Mouse (Mus musculus) hindbrain, embryonic 16.5 days (tissue): Measurements from ENCODE around the gene Krt34. TPM values are rescaled to one million over a fixed set of nuclear protein-coding genes. Genes with fewer than 3 reads are reported as not detected.

Experiments
- ATAC-seq: fragments of 200-750 bp; cut with Nextera tagmentation; 2 replicates; pipeline ENCODE4 v1.8.0; 2017; ENCODE audit warnings: moderate TSS enrichment, moderate library complexity
- H3K27ac ChIP-seq: fragments of 300-500 bp; sonication (generic); 2 replicates; pipeline ENCODE4 v1.5.1; 2014; ENCODE audit warnings: low read depth, mild to moderate bottlenecking, control low read depth, low read length, moderate library complexity
- H3K27me3 ChIP-seq: fragments of 300-500 bp; sonication (generic); replicated peaks from 2 replicates; pipeline ENCODE4 v1.6.1; 2014; ENCODE audit warnings: low read length; ENCODE audit not compliant: control insufficient read depth, insufficient read depth
- H3K36me3 ChIP-seq: fragments of 300-500 bp; sonication (generic); 2 replicates; pipeline ENCODE4 v1.6.1; 2014; ENCODE audit warnings: mild to moderate bottlenecking, low read length, moderate library complexity, mixed read lengths; ENCODE audit not compliant: control insufficient read depth, insufficient read depth
- H3K4me1 ChIP-seq: fragments of 300-500 bp; sonication (generic); 2 replicates; pipeline ENCODE4 v1.6.1; 2014; ENCODE audit warnings: low read depth, low read length; ENCODE audit not compliant: control insufficient read depth, insufficient read depth
- H3K4me2 ChIP-seq: fragments of 300-500 bp; sonication (generic); 2 replicates; pipeline ENCODE4 v1.6.1; 2014; ENCODE audit warnings: mild to moderate bottlenecking, low read length, control low read depth, moderate library complexity
- H3K4me3 ChIP-seq: fragments of 300-500 bp; sonication (generic); 2 replicates; pipeline ENCODE4 v1.5.1; 2014; ENCODE audit warnings: mild to moderate bottlenecking, low read length, control low read depth, moderate library complexity
- H3K9ac ChIP-seq: fragments of 300-500 bp; sonication (generic); 2 replicates; pipeline ENCODE4 v1.6.1; 2014; ENCODE audit warnings: low read depth, mild to moderate bottlenecking, control low read depth, low read length, moderate library complexity
- H3K9me3 ChIP-seq: fragments of 300-500 bp; sonication (generic); 2 replicates; pipeline ENCODE4 v1.6.1; 2014; ENCODE audit warnings: mild to moderate bottlenecking, low read length, moderate library complexity; ENCODE audit not compliant: control insufficient read depth
- WGBS: fragments of 180-500 bp; shearing (Covaris S2); extraction: QIAGEN DNeasy Blood & Tissue Kit; methylation state at CpG from one replicate; pipeline ENCODE4 v1.1.7; 2014; 5-methylcytosine and 5-hydroxymethylcytosine counted together
- polyA plus RNA-seq: library from polyadenylated mRNA; unstranded; fragments of >200 nt; fragmentation: Nextera tagmentation; extraction: Ambion mirVana; gene quantifications from 2 replicates; pipeline ENCODE4 v1.2.1, GENCODE M21; 2015

Gene Krt34
- polyA plus RNA-seq, 1 experiment from 2014 or later: not detected

- no peaks in the 10 kb centered on the region for H3K36me3 ChIP-seq
- no peak for ATAC-seq
- 83% methylated on average over 3 of the region's 3 CpGs for WGBS
- H3K4me1 ChIP-seq: no peaks in the 10 kb centered on the region
- H3K4me3 ChIP-seq: no peak within 1 kb of the TSS
- H3K27ac ChIP-seq: no peak within 1 kb of the TSS
- no peaks in the 10 kb centered on the region for H3K27me3 ChIP-seq
- H3K4me2 ChIP-seq: no peak within 1 kb of the TSS
- H3K9ac ChIP-seq: no peak within 1 kb of the TSS
- H3K9me3 ChIP-seq: no peaks in the 10 kb centered on the region
These were observed 9.1 kb upstream of the Krt34 start, which contains the start of gene Krt31 for GRCm38 (mm10) chr11:100050451-100050850. Krt31 (minus strand) TSS chr11:100050551.

- Histone ChIP-seq H3K27me3 (no peaks in the 10 kb centered on the region), H3K4me2 (no peak overlapping the region), H3K9me3 (no peaks in the 10 kb centered on the region), H3K4me1 (no peaks in the 10 kb centered on the region), H3K4me3 (no peak overlapping the region), H3K36me3 (no peaks in the 10 kb centered on the region), H3K9ac (no peak overlapping the region), H3K27ac (no peak overlapping the region)
- 87% methylated on average over 2 of the region's 2 CpGs for WGBS
- ATAC-seq: no peak
These were observed 5.8 kb upstream of the Krt34 start for GRCm38 (mm10) chr11:100047193-100047592.

- 85% methylated on average over 6 of the region's 6 CpGs for WGBS
- H3K27ac ChIP-seq: no peak overlapping the region
These were observed 5.0 kb upstream of the Krt34 start for GRCm38 (mm10) chr11:100046303-100046866.

GRCm38 (mm10) chr11:100029768-100030167, 11.6 kb downstream of the Krt34 start, which contains the start of gene Krt33b:
Krt33b (minus strand) TSS chr11:100029868.
- H3K4me1 ChIP-seq: no peaks in the 10 kb centered on the region
- H3K9ac ChIP-seq: no peak within 1 kb of the TSS
- H3K9me3 ChIP-seq: no peaks in the 10 kb centered on the region
- 89% methylated on average over 6 of the region's 6 CpGs for WGBS
- H3K27ac ChIP-seq: no peak within 1 kb of the TSS
- no peak within 1 kb of the TSS for H3K4me2 ChIP-seq
- no peak within 1 kb of the TSS for H3K4me3 ChIP-seq
- H3K27me3 ChIP-seq: no peaks in the 10 kb centered on the region
- no peaks in the 10 kb centered on the region for H3K36me3 ChIP-seq
- ATAC-seq: no peak

More at GRCm38 (mm10) chr11:100046303-100046866, 5.0 kb upstream of the Krt34 start:
- no peak for ATAC-seq
- no peak overlapping the region for H3K4me3 ChIP-seq
- H3K27me3 ChIP-seq: no peaks in the 10 kb centered on the region
- no peaks in the 10 kb centered on the region for H3K9me3 ChIP-seq
- no peak overlapping the region for H3K4me2 ChIP-seq
- H3K36me3 ChIP-seq: no peaks in the 10 kb centered on the region
- no peak overlapping the region for H3K9ac ChIP-seq
- no peaks in the 10 kb centered on the region for H3K4me1 ChIP-seq

- Histone ChIP-seq H3K9me3 (no peaks in the 10 kb centered on the region), H3K27me3 (no peaks in the 10 kb centered on the region), H3K36me3 (no peaks in the 10 kb centered on the region), H3K4me1 (no peaks in the 10 kb centered on the region), H3K4me3 (no peak overlapping the region), H3K9ac (no peak overlapping the region), H3K27ac (no peak overlapping the region), H3K4me2 (no peak overlapping the region)
- WGBS: 85% methylated on average over 5 of the region's 5 CpGs
- no peak for ATAC-seq
These were observed 19.9 kb downstream of the Krt34 start for GRCm38 (mm10) chr11:100021438-100021837.

- Histone ChIP-seq H3K9me3 (no peaks in the 10 kb centered on the region), H3K9ac (no peak overlapping the region), H3K4me1 (no peaks in the 10 kb centered on the region), H3K27me3 (no peaks in the 10 kb centered on the region), H3K36me3 (no peaks in the 10 kb centered on the region), H3K4me3 (no peak overlapping the region), H3K4me2 (no peak overlapping the region), H3K27ac (no peak overlapping the region)
- 85% methylated on average over 1 of the region's 1 CpGs for WGBS
- no peak for ATAC-seq
These were observed 21.9 kb downstream of the Krt34 start for GRCm38 (mm10) chr11:100019466-100019865.

GRCm38 (mm10) chr11:100016112-100016511, 25.2 kb downstream of the Krt34 start, which contains the start of gene Krt33a:
Krt33a (minus strand) TSS chr11:100016212.
- Histone ChIP-seq H3K9ac (no peak within 1 kb of the TSS), H3K27ac (no peak within 1 kb of the TSS), H3K4me1 (no peaks in the 10 kb centered on the region), H3K4me2 (no peak within 1 kb of the TSS), H3K36me3 (no peaks in the 10 kb centered on the region), H3K4me3 (no peak within 1 kb of the TSS), H3K27me3 (no peaks in the 10 kb centered on the region), H3K9me3 (no peaks in the 10 kb centered on the region)
- ATAC-seq: no peak
- WGBS: 85% methylated on average over 4 of the region's 4 CpGs

- Histone ChIP-seq H3K27ac (no peak overlapping the region), H3K36me3 (no peaks in the 10 kb centered on the region), H3K9ac (no peak overlapping the region), H3K27me3 (no peaks in the 10 kb centered on the region), H3K9me3 (no peaks in the 10 kb centered on the region), H3K4me2 (no peak overlapping the region), H3K4me1 (no peaks in the 10 kb centered on the region), H3K4me3 (no peak overlapping the region)
- whole genome bisulfite sequencing: 81% methylated on average over 4 of the region's 4 CpGs
- ATAC-seq: no peak
These were observed 27.6 kb downstream of the Krt34 start for GRCm38 (mm10) chr11:100013691-100014171.

- Histone ChIP-seq H3K27ac (no peak overlapping the region), H3K4me1 (no peaks in the 10 kb centered on the region), H3K27me3 (no peaks in the 10 kb centered on the region), H3K4me3 (no peak overlapping the region), H3K4me2 (no peak overlapping the region), H3K9me3 (no peaks in the 10 kb centered on the region), H3K9ac (no peak overlapping the region), H3K36me3 (no peaks in the 10 kb centered on the region)
- 81% methylated on average over 5 of the region's 5 CpGs for WGBS
- ATAC-seq: no peak
These were observed 30.7 kb downstream of the Krt34 start for GRCm38 (mm10) chr11:100010682-100011081.
